Mouse (Mus musculus): ENCODE data around the gene Tbc1d21. TPM values are rescaled to one million over a fixed set of nuclear protein-coding genes. Genes with fewer than 3 reads are reported as not detected.

The Tbc1d21 gene
- total RNA-seq, 4 experiments from 2014 or later: not detected

GRCm38 (mm10) chr9:58345963-58346362 lies 24.3 kb downstream of the Tbc1d21 start:
- DNase-seq (ENCODE audit: low spot score): no peak

GRCm38 (mm10) chr9:58341795-58342194 lies 28.5 kb downstream of the Tbc1d21 start:
- no peak for DNase-seq (ENCODE audit: low spot score)

DNA sequence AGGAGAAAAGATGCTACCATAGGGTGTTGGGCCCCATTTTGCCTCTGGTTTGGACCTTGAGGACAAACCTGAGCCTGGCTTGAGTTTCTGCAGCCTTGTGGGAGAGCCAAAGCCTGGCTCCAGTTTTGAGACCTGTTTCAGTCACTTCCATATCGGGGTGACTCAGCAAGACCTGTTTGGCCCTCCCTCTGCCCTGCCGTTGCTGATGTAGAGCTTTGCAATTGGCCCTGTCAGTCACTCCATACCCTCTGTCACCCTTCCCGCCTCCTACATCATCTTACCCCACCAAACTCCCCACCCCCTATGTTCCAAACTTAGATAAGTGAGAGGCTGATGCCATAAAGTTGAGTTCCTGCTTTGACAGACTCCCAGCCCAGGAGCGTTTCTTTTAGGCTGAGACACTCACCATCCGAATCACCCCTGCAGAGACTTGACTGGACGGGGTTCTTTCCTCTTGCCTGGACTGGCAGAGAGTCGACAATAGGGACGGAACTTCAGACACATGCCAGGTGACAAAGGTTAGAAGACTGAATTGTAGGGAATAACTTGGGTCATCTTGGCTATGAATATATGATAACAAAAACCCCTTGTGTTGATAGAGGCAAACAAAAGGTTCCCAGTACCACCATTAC lies 33.5 kb downstream of the Tbc1d21 start:
- DNase-seq (ENCODE audit: low spot score): no peak

DNA sequence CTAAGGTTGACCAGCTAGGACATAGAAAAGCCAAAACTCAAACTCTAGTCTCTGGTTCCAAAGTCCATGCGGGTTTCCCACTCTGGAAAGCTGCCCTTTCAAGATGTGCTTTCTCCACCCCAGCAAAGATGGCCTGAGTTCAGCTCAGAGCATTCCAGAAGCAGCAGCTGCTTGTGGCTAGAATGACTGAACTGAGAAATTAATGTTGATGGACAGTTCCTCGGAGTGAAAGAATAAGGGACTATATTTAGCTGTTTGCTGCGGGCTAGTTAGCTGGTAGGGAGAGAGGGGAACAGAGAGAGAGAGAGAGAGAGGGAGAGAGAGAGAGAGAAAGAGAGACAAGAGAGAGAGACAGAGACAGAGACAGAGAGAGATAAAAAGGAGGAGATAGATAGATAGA lies 39.0 kb downstream of the Tbc1d21 start:
- DNase-seq (ENCODE audit: low spot score): no peak

- DNase-seq (ENCODE audit: low spot score): no peak
These were observed 40.0 kb downstream of the Tbc1d21 start for GRCm38 (mm10) chr9:58330293-58330692.

- no peak for DNase-seq (ENCODE audit: low spot score)
These were observed 42.9 kb downstream of the Tbc1d21 start for GRCm38 (mm10) chr9:58327382-58327781.

- no peak for DNase-seq (ENCODE audit: low spot score)
These were observed 43.6 kb downstream of the Tbc1d21 start for GRCm38 (mm10) chr9:58326477-58327180.

DNA sequence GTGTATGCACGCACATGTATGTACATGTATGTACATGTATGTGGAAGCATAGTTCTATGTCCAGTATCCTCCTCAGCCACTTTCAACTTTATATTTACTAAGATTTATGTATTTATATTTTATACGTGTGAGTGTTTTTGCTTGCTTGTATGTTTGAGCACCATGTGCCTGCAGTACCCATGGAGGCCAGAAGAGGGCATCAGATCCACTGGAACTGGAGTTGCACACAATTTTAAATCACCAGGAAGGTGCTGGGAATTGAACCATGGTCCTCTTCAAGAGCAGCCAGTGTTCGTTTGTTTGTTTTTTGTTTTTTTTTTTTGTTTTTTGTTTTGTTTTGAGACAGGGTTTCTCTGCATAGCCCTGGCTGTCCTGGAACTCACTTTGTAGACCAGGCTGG lies 48.6 kb downstream of the Tbc1d21 start:
- DNase-seq (ENCODE audit: low spot score): no peak

GRCm38 (mm10) chr9:58318317-58318716 lies 51.9 kb downstream of the Tbc1d21 start:
- DNase-seq (ENCODE audit: low spot score): no peak

DNA sequence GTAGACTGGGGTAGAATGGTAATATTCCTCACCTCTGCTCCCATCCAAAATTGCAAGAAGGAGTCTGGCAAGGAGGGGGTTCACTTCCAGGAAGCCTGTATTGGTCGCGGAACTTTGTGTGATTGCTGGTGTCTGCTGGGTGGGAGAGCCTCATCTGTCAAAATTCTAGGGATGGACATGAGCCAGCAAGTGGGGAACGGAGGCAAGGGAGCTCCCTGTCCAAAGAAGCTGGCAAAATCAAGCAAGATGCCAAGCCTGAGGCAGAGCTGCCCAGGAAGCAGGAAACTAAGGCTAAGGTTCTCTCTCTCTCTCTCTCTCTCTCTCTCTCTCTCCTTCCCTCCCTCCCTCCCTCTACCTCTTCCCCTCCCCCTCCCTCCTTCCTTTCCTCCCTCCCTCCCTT lies 52.9 kb downstream of the Tbc1d21 start:
- DNase-seq (ENCODE audit: low spot score): no peak

DNA sequence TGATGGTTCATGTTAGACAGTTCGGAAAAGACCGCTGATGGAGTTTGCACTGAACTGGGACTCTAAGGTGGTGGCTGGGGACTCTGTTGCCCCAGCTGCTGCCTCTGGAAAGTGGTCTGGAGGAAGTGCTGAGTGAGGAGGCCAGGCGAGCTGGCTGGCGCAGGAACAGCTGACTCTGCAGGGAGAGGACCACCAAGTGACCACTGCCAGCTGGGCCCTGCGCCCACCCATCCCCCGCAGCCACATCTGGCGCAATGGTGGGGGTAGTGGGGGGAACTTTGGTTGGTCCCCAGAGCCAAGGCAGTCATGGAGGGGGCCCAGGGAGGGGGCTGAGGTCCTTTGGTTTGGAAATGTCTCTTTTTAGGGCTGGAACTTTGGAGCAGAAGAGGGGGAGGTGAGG lies 53.5 kb downstream of the Tbc1d21 start:
- no peak for DNase-seq (ENCODE audit: low spot score)

DNA sequence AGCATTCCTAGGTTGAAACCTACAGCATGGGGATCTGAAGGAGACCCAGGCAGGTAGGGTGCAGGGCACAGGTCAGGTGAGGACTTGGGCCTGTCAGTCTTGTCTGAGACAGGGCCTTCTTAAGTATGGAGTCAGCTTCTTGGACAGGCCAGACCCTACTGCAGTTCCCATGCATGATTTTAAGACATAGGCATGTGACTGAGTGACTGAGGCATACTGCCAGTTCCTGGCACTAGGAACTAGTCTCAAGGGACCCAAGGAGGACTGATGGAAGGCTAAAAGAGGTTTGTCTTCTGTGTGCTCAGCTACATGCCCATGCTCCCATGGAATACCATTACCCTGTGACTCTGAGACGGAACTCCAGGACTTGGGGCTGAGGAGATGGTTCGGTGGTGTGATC lies 54.4 kb downstream of the Tbc1d21 start:
- DNase-seq (ENCODE audit: low spot score): no peak

- no peak for DNase-seq (ENCODE audit: low spot score)
These were observed 55.4 kb downstream of the Tbc1d21 start for GRCm38 (mm10) chr9:58314682-58315360.

DNA sequence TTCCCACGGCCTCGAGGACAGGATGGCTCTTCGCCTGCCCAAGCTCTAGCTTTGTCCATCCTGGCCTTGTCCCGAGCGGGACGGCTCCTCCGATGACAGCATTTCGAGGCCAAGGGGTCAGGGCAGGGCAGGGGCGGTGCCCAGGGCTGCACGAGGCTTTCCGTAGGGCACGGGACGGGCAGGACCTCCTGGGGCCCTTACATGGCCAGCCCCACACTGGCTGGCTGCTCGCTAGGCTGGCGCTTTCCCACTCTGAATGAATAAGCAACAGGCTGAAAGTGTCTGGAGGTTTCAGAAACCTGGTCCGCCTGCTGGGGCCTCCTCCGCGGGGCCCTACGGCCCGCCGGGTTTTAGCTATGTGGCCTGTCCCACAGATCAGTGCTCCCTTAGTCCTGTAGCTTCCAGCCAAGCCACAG lies 57.3 kb downstream of the Tbc1d21 start, which contains the start of gene Loxl1:
Loxl1 (minus strand) TSS at position 243 of the 416 bp plus-strand sequence.
- DNase-seq (ENCODE audit: low spot score): peak; percentile 72

DNA sequence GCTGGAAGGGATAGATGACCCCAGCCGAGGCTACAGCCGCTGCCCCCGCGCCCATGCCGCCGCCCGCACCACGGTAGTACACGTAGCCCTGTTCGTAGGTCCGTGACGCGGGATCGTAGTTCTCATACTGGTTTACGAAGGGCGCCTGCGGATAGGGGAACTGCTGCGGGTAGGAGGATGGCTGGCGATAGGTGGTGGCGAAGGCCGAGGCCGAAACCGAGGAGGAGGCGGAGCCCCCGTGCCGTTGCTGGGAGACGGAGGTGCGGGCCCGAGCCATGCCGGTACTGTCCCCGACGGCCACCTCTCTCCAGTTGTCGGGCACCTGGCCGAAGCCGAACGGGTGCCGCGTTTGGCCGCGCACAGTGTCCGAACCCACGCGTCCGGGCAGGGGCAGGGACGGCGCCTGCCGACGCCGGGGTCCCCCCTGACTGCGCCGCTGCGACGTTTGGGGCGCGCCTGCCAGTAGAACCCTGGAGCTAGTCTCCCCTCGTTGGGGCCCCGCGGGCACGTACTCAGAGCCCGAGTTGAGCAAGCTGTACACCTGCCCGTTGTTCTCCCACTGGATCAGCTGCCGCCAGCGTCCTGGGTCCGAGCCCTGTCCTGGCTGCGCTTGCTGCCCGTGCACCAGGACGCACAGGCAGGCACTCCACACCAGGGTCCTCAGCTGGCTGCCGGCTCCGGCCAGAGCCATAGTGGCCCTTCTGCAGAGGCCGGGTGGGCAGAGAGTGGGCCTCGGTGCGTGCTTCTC lies 57.9 kb downstream of the Tbc1d21 start:
- DNase-seq (ENCODE audit: low spot score): no peak

DNA sequence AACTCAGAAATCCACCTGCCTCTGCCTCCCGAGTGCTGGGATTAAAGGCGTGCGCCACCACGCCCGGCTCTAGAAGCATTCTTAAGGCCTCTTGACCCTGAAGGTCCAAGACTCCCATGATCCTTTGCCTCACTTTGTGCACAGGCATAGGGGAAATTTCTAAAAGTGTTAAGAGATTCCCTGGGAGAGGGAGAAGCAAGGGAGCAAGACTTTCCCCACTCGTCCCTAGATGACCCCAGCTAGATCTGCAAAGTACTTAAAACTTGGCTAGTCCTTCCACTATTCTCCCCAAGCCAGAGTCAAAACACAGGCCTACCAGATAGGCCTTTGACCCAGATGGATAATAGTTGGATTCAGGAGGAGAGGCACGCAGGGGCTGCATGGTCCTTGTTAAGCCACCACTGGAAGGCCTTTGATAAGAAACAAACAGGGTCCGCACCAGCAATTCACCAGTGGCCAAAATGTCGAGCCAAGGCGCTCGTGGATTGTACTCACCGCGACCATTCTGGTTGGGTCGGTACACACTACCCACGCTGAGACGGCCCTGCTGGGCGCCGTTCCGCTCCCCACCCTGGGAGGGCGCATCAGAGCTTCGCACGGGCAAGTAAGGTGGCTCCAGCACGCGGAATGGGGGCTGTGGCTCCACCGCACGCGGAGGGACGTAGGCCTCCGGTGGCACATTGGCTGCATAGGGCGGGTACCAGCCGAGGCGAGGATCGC lies 58.9 kb downstream of the Tbc1d21 start:
- DNase-seq (ENCODE audit: low spot score): no peak

- peak; percentile 66 for DNase-seq (ENCODE audit: low spot score)
These were observed 60.1 kb downstream of the Tbc1d21 start for GRCm38 (mm10) chr9:58310043-58310660.
